Mouse (Mus musculus): Measurements from ENCODE around the gene Pcdh19. TPM values are rescaled to one million over a fixed set of nuclear protein-coding genes. Genes with fewer than 3 reads are reported as not detected.
A peak's percentile ranks its signal among the peaks of the same experiment; 100 is the strongest.

Gene Pcdh19
- polyA plus RNA-seq, 1 experiment from 2014 or later, result 1.3 TPM

DNA sequence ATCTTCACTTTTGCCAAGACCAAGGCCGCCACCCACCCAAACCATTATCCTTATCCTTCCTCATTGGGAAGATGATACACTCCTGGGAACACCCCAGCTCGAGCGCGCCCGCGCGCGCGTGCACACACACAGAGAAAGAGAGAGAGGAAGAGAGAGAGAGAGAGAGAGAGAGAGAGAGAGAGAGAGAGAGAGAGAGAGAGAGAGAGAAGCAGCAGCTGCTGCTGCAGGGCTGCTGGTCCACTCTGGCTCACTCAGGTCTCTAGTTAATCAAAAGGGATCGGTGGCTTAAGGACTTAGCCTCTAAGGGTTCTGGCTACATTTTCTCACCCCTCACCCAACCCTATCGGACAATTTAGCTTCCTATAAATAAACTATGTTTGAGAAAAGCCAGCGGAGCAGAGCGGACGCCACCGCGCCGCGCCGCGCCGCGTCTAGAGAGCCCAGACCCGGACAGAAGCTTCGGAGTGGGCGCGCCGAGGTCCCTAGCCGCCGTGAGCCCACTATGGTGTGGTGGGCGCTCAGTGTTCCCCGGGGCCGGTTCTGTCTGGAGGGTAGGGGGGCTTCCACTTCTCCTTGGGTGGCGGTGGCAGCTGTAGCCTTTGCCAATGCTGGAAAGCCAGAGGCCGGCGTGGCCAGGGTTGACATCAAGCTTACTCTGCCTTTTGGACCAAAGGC lies 926 bp upstream of the Pcdh19 start:
- Histone ChIP-seq H3K9ac (no peak overlapping the region), H3K4me1 (peaks cover 3% of the 10 kb centered on the region; the same call in 1 of the 2 replicates), H3K4me3 (peak overlapping the region; percentile 50), H3K9me3 (no peaks in the 10 kb centered on the region), H3K36me3 (no peaks in the 10 kb centered on the region), H3K4me2 (peak overlapping the region; percentile 90), H3K27ac (no peak overlapping the region), H3K27me3 (peaks cover 56% of the 10 kb centered on the region)
- WGBS, result 9% methylated on average over 35 of the region's 35 CpGs
- no peak for ATAC-seq (ENCODE audit: borderline replicate concordance, extremely low read depth, low FRiP score, low TSS enrichment)

DNA sequence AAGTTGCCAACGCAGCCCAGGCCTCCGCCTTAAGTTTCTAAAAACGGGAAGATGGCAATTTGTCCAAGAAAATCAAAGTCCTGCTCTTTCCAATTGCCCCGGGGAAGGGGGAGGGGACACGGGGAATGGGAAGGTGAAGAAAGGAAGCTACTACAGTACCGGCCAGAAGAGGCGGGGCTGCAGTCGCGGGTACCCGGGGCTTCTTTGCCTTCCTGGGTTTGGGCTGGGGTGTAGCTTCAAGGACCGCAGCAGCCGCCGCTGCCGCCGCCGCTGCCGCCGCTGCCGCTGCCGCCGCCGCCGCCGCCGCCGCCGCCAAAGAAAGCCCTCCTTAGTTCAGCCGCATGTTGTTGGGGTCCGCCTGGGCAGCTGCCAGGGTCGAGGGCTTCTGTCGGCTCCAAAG lies 631 bp downstream of the Pcdh19 start:
- 14% methylated on average over 11 of the region's 31 CpGs for WGBS
- H3K27me3 ChIP-seq, result peaks cover 57% of the 10 kb centered on the region
- H3K36me3 ChIP-seq, result no peaks in the 10 kb centered on the region

DNA sequence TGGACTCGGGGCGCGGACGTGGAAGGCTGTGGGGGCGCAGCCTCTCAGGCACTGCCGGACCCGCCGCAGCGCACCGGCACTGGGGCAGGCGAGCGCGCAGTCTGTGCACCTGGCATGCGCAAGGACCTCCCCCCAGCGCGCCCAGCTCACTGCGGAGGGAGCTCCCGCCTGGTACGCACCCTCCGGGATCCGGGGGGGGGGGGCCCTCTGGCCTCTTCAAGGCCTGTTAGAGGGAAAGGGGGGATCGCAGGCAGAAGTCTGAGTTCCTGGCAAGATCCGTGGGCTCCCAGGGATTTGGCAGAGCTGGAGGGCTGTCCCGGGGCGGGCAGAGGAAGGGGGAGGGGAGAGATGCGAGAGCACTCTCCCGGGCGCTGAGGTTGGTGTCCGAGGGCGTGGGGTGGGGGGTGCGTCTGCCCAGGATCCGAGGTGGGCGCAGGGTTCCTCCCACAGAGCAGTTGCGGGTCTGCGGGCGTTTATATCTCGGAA lies 1.1 kb downstream of the Pcdh19 start:
- peak; percentile 20 for ATAC-seq (ENCODE audit: borderline replicate concordance, extremely low read depth, low FRiP score, low TSS enrichment)
- Histone ChIP-seq H3K27me3 (peaks cover 61% of the 10 kb centered on the region), H3K9ac (0 out of 2 replicates have a peak overlapping the region, but pooled peaks have one; percentile 29), H3K4me3 (peak overlapping the region; percentile 50), H3K4me1 (peaks cover 3% of the 10 kb centered on the region; the same call in 1 of the 2 replicates), H3K36me3 (no peaks in the 10 kb centered on the region), H3K9me3 (no peaks in the 10 kb centered on the region), H3K4me2 (peak overlapping the region; percentile 90), H3K27ac (no peak overlapping the region)
- 21% methylated on average over 30 of the region's 37 CpGs for WGBS

More for the DNA sequence above, 631 bp downstream of the Pcdh19 start:
- peak overlapping the region; percentile 50 for H3K4me3 ChIP-seq
- H3K9me3 ChIP-seq, result no peaks in the 10 kb centered on the region
- H3K9ac ChIP-seq, result peak overlapping the region; percentile 29; the same call in 1 of the 2 replicates
- 0 out of 2 replicates have a peak overlapping the region, but pooled peaks have one; percentile 44 for H3K27ac ChIP-seq
- no peak for ATAC-seq (ENCODE audit: borderline replicate concordance, extremely low read depth, low FRiP score, low TSS enrichment)
- H3K4me2 ChIP-seq, result peak overlapping the region; percentile 90
- H3K4me1 ChIP-seq, result peaks cover 3% of the 10 kb centered on the region; the same call in 1 of the 2 replicates

DNA sequence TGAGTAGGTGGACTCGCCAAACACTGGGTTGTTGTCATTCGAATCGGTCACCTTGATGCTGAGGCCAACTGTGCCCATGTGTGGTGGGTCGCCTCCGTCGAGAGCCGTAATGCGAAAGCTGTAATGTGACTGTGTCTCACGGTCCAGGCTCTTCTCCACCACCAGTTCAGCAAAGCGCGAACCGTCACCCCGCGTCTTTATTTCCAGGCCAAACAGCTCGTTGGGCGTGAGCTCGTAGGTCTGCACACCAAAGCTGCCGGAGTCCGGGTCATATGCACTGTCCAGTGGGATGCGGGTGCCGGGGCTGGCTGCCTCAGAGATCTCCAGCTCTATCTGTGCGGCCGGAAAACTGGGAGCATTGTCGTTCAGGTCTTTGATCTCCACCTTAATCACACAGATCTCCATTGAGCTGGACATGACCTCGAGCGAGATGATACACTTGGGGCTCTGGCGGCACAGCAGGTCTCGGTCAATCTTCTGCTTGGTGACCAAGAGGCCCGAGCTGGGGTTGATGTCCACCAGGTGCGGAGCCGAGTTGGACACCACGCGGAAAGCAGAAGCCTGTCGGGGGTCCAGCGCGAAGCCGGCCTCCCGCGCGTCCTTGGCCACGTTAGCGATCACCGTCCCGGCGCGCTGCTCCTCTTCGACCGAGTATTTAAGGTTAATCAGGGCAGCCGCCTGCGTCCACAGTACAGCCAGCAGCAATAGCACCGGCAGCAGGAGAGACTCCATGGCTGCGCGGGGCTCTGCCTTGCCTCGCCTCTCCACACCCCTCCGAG lies 2.1 kb downstream of the Pcdh19 start:
- no peak overlapping the region for H3K9ac ChIP-seq
- H3K4me1 ChIP-seq, result peaks cover 3% of the 10 kb centered on the region; the same call in 1 of the 2 replicates
- H3K36me3 ChIP-seq, result no peaks in the 10 kb centered on the region
- no peaks in the 10 kb centered on the region for H3K9me3 ChIP-seq
- H3K4me2 ChIP-seq, result peak overlapping the region; percentile 90
- H3K27ac ChIP-seq, result no peak overlapping the region
- no peak for ATAC-seq (ENCODE audit: borderline replicate concordance, extremely low read depth, low FRiP score, low TSS enrichment)
- H3K27me3 ChIP-seq, result peaks cover 67% of the 10 kb centered on the region
- peak overlapping the region; percentile 50 for H3K4me3 ChIP-seq
- WGBS, result 20% methylated on average over 52 of the region's 55 CpGs

DNA sequence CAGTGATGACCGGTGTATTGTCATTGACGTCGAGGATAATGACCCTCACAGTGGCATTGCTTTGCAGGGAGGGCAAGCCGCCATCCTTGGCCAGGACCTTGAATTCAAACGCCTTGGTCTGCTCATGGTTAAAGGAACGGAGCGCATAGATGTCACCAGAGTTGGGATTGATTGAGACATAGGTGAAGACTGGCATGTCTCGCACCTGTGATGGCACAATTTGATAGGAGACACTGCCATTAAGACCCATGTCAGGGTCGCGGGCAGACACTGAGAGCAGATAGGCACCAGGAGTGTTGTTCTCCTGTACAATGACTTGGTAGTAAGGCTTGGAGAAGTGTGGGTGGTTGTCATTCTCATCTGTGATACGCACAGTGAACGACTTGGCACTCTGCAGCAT lies 3.2 kb downstream of the Pcdh19 start:
- peaks cover 58% of the 10 kb centered on the region for H3K27me3 ChIP-seq
- peaks cover 3% of the 10 kb centered on the region; the same call in 1 of the 2 replicates for H3K4me1 ChIP-seq
- H3K9me3 ChIP-seq, result no peaks in the 10 kb centered on the region
- H3K27ac ChIP-seq, result no peak overlapping the region
- H3K4me2 ChIP-seq, result no peak overlapping the region
- no peaks in the 10 kb centered on the region for H3K36me3 ChIP-seq
- 39% methylated on average over 12 of the region's 12 CpGs for WGBS
- ATAC-seq (ENCODE audit: borderline replicate concordance, extremely low read depth, low FRiP score, low TSS enrichment), result no peak
- H3K9ac ChIP-seq, result no peak overlapping the region
- H3K4me3 ChIP-seq, result no peak overlapping the region

DNA sequence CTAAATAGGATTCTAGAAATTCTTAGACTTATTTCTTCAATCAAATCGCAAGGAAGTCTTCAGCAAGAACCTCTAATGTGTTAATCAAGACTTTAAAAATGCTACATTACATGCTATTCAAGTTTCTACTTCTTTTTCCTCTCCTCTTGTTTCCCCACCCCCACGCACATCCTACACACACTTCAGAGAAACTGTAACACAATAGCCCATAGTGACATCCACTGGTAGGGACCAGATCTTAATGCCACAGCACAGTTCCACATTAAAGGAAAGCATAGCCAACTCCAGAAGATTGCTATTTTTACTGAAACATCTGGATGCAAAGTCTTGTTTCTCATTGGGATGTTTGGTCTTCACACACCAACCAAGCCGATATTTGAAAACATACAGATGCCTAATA lies 4.8 kb downstream of the Pcdh19 start:
- Histone ChIP-seq H3K4me2 (no peak overlapping the region), H3K9me3 (no peaks in the 10 kb centered on the region), H3K9ac (no peak overlapping the region), H3K27me3 (peaks cover 49% of the 10 kb centered on the region), H3K4me1 (peaks cover 3% of the 10 kb centered on the region; the same call in 1 of the 2 replicates), H3K27ac (no peak overlapping the region), H3K36me3 (no peaks in the 10 kb centered on the region), H3K4me3 (no peak overlapping the region)
- WGBS, result 37% methylated on average over 3 of the region's 3 CpGs
- no peak for ATAC-seq (ENCODE audit: borderline replicate concordance, extremely low read depth, low FRiP score, low TSS enrichment)

DNA sequence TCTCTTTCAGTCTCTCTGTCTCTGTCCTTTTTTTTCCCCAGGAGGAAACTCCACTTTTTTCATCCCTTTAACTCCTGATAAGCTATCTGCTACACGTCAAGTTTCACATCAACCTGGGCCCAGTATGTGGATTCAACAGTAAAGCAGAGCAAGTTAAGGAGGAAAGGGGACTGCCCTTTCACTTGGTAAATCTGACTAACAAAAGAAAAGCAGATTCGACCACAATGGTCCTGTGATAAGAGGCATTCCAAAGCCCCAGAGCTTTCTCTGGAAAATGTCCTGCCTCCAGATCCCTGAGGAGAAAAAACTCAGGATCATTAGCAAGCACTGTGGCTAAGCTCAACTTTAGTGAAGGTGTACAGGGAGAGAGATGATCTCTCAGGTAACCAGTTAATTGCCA lies 13.7 kb downstream of the Pcdh19 start:
- Histone ChIP-seq H3K4me2 (no peak overlapping the region), H3K27ac (no peak overlapping the region), H3K4me3 (no peak overlapping the region), H3K9me3 (no peaks in the 10 kb centered on the region), H3K27me3 (no peaks in the 10 kb centered on the region), H3K4me1 (no peaks in the 10 kb centered on the region), H3K9ac (no peak overlapping the region), H3K36me3 (no peaks in the 10 kb centered on the region)
- WGBS, result 8% methylated on average over 2 of the region's 2 CpGs
- ATAC-seq (ENCODE audit: borderline replicate concordance, extremely low read depth, low FRiP score, low TSS enrichment), result no peak

DNA sequence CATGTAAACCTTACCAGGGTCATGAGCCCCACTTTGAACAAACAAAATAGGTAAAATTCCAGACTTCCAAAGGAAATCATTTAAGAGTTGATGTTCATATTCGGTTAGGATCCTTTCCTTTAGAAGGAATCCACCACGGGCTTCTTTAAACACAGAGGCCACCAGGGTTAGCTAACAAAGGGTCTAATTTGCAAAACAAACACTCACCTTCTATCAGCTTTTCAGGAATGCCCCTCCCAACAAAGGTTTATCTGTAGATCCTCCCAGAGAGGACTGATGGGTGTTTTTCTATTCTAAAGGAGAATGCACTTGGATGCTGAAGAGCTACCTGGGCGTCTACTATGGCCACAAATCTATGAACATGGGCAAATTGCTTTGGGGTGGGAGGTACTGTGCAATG lies 15.0 kb downstream of the Pcdh19 start:
- H3K27ac ChIP-seq, result no peak overlapping the region
- no peaks in the 10 kb centered on the region for H3K9me3 ChIP-seq
- no peaks in the 10 kb centered on the region for H3K36me3 ChIP-seq
- no peak overlapping the region for H3K9ac ChIP-seq
- H3K4me3 ChIP-seq, result no peak overlapping the region
- H3K4me1 ChIP-seq, result no peaks in the 10 kb centered on the region
- 32% methylated on average over 3 of the region's 3 CpGs for WGBS
- H3K4me2 ChIP-seq, result no peak overlapping the region
- ATAC-seq (ENCODE audit: borderline replicate concordance, extremely low read depth, low FRiP score, low TSS enrichment), result no peak
- no peaks in the 10 kb centered on the region for H3K27me3 ChIP-seq

DNA sequence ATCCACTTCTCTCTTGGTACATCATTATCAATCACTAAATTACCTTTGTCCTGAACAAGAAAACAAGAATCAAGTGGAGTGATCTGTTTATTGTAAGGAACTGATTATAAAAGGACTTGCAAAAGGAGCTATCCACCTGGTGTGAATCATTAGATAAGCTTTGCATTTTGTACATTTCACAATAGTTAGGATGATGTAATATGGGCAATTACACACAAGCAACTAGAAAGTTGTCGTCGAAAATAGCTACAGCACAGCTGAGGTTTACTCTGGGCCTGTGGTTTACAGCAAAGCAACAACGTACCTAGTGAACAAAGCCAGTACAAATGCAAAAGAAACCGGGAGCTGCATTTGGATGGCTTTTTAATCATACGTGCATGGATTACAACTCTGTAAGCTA lies 28.7 kb downstream of the Pcdh19 start:
- 61% methylated on average over 5 of the region's 5 CpGs for WGBS
- no peak overlapping the region for H3K27ac ChIP-seq
- no peak overlapping the region for H3K4me3 ChIP-seq
- no peaks in the 10 kb centered on the region for H3K9me3 ChIP-seq
- 0 out of 2 replicates have a peak, but pooled peaks cover 6% of the 10 kb centered on the region for H3K4me1 ChIP-seq
- no peak overlapping the region for H3K4me2 ChIP-seq
- no peak for ATAC-seq (ENCODE audit: borderline replicate concordance, extremely low read depth, low FRiP score, low TSS enrichment)
- no peaks in the 10 kb centered on the region for H3K27me3 ChIP-seq
- no peak overlapping the region for H3K9ac ChIP-seq
- H3K36me3 ChIP-seq, result no peaks in the 10 kb centered on the region

DNA sequence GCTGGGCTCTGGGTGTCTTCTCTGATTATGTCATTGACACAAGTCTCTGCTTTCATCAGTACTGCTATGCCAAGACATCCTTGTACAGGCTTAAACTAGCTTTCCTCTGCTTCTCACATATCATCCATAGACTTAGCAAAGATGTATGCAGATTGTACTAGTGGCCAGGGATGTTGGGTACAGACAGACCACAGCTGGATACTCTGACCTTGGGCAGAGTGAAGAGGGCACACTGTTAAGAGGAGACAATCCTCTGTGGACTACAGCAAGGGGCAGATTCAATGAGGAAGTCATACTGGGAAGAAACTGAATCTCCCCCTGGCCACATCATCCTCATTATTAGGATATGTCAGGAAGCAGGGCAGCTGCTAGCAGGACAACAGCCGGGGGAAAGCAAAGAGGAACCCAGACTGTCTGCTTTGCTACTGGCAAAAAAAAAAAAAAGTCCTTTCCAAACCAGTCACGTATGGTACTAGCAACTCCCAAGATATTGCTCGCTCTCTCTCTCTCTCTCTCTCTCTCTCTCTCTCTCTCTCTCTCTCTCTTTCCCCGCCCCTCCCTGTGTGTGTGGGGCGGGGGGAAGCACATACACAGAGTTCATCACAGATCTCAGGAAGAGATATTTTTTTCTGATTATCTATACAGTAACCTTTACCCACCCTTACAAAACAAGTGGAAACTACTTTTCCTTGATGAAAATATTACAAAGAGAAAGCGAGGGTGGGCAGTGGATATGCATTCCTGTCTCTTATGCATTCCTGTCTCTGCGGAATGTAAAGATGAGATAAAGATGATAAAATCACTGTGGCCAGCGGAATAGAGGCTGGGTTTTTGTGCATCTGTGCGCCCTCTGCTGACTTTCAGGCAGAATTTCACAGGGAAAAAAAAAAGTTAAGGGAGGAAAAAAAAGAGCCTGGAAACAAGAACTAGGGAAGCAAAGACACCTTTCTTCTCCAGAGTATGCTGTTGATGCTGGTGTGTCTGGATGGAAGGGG lies 31.2 kb downstream of the Pcdh19 start:
- no peak overlapping the region for H3K9ac ChIP-seq
- WGBS, result 10% methylated on average over 9 of the region's 9 CpGs
- H3K4me1 ChIP-seq, result 0 out of 2 replicates have a peak, but pooled peaks cover 6% of the 10 kb centered on the region
- H3K36me3 ChIP-seq, result no peaks in the 10 kb centered on the region
- no peak overlapping the region for H3K27ac ChIP-seq
- no peaks in the 10 kb centered on the region for H3K27me3 ChIP-seq
- H3K9me3 ChIP-seq, result no peaks in the 10 kb centered on the region
- peak overlapping the region; percentile 20; the same call in 1 of the 2 replicates for H3K4me2 ChIP-seq
- ATAC-seq (ENCODE audit: borderline replicate concordance, extremely low read depth, low FRiP score, low TSS enrichment), result no peak
- H3K4me3 ChIP-seq, result no peak overlapping the region

DNA sequence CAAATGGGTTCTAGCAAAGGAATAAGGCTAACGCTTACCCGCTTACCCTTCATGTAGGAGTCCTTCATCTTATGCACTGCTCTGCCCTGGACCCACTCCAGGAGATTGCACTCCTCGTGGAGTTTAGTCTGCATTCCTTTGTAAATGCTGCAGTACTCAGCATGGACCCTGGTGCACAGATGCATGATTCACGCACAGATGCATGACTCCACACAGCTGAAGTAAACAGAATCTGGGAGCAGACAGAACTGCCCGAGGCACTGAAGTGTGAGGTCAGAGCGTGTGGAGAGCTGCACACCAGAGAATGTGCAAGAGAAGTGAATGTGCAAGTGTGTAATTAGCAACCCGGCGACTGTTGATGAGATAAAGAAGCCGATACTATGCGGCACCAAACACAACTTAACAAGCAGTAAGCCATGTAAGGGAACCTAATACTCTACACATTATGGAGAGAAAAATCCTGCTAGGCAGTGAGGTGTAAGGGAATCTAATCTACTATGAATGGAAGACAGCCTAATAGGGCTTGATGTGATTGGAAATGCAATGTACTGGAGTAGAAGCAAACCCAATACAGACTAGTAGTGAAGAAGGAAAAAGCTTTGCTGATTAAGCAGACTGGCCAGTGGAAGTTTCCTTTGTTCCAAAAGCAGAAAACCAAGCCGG lies 32.8 kb downstream of the Pcdh19 start:
- Histone ChIP-seq H3K9me3 (no peaks in the 10 kb centered on the region), H3K27ac (no peak overlapping the region), H3K27me3 (no peaks in the 10 kb centered on the region), H3K4me3 (no peak overlapping the region), H3K9ac (no peak overlapping the region), H3K4me1 (0 out of 2 replicates have a peak, but pooled peaks cover 6% of the 10 kb centered on the region), H3K36me3 (no peaks in the 10 kb centered on the region), H3K4me2 (no peak overlapping the region)
- ATAC-seq (ENCODE audit: borderline replicate concordance, extremely low read depth, low FRiP score, low TSS enrichment), result peak; percentile 42; the same call in 1 of the 2 replicates
- 38% methylated on average over 11 of the region's 11 CpGs for WGBS
